Comparison of ENCODE assay signal across 14 mouse cellular contexts in genomic region chr15:63112918-63113317, GRCm38 (mm10).
DNase-seq lines count a peak whose midpoint lies in the region; ATAC-seq and TF ChIP-seq lines count a peak whose summit lies in the region.
"Had no signal": no experiment of that assay in that cellular context is flagged by ENCODE, and none has a peak within 500 bp of the region (broad histone marks: within the 10 kb centered on the region; RNA-seq: fewer than 3 reads in every experiment).

No protein-coding gene starts in this region.

- no peaks in the 10 kb centered on the region for H3K4me1 ChIP-seq in forebrain, postnatal 0 days (ENCODE audit: insufficient read depth)
- H3K4me1 ChIP-seq in forebrain, embryonic 13.5 days, result no peaks in the 10 kb centered on the region
- H3K4me1 ChIP-seq: hindbrain, embryonic 10.5 days had no signal

- 77% methylated on average over 2 of the region's 2 CpGs for WGBS in forebrain, postnatal 0 days
- 72% methylated on average over 2 of the region's 2 CpGs for WGBS in forebrain, embryonic 13.5 days

- no peaks in the 10 kb centered on the region for H3K27me3 ChIP-seq in forebrain, postnatal 0 days (ENCODE audit: insufficient read depth, low read length)
- no peaks in the 10 kb centered on the region for H3K27me3 ChIP-seq in forebrain, embryonic 13.5 days

- peak; percentile 34 for TF ChIP-seq CTCF in forebrain, postnatal 0 days (IDR thresholded peaks at IDR 0.05; ENCODE audit: low read depth)
- TF ChIP-seq CTCF in layer of hippocampus, adult 2 months (conservative IDR thresholded peaks at IDR 0.05), result peak; percentile 66

- no peak for DNase-seq in forebrain, postnatal 0 days
- peak in 1 of 2 experiments; percentile 11 for DNase-seq in layer of hippocampus, adult 2 months (ENCODE audit: low spot score in 2 of 2)
- no peak for DNase-seq in layer of hippocampus, postnatal 14 days (ENCODE audit: low spot score in 2 of 2)
- peak; percentile 53 for DNase-seq in adipocyte (ENCODE audit: low spot score)
- DNase-seq in embryo, embryonic 9.5 days (ENCODE audit: extremely low spot score), result peak; percentile 10
- no peak for DNase-seq in urinary bladder, postnatal 4 days (ENCODE audit: low spot score in 2 of 2)
- no peak for DNase-seq in thymus, adult 18-20 months
- DNase-seq: gastrocnemius, postnatal 25 days; kidney, postnatal 25 days; lung, embryonic 14.5 days; midbrain, embryonic 14.5 days; spleen, adult 18-20 months had no signal

- H3K9me3 ChIP-seq in forebrain, postnatal 0 days (ENCODE audit: low read length), result no peaks in the 10 kb centered on the region
- H3K9me3 ChIP-seq in forebrain, embryonic 13.5 days (replicated peaks), result no peaks in the 10 kb centered on the region
- H3K9me3 ChIP-seq: hindbrain, embryonic 10.5 days had no signal

- no peak overlapping the region for H3K4me3 ChIP-seq in forebrain, postnatal 0 days (ENCODE audit: low read depth, low read length)
- no peak overlapping the region for H3K4me3 ChIP-seq in forebrain, embryonic 13.5 days
- no peak overlapping the region for H3K4me3 ChIP-seq in layer of hippocampus, adult 2 months
- H3K4me3 ChIP-seq: hindbrain, embryonic 10.5 days had no signal

- ATAC-seq in forebrain, postnatal 0 days, result no peak
- no peak for ATAC-seq in forebrain, embryonic 13.5 days

- no peaks in the 10 kb centered on the region for H3K36me3 ChIP-seq in forebrain, postnatal 0 days (ENCODE audit: insufficient read depth)
- H3K36me3 ChIP-seq in forebrain, embryonic 13.5 days (ENCODE audit: poor library complexity, severe bottlenecking), result no peaks in the 10 kb centered on the region
- H3K36me3 ChIP-seq: hindbrain, embryonic 10.5 days had no signal

- no peak overlapping the region for H3K4me2 ChIP-seq in forebrain, postnatal 0 days (ENCODE audit: low read depth)
- H3K4me2 ChIP-seq in forebrain, embryonic 13.5 days, result no peak overlapping the region
- H3K4me2 ChIP-seq: lung, embryonic 14.5 days had no signal

- H3K9ac ChIP-seq in forebrain, postnatal 0 days, result no peak overlapping the region
- no peak overlapping the region for H3K9ac ChIP-seq in forebrain, embryonic 13.5 days
- H3K9ac ChIP-seq: lung, embryonic 14.5 days had no signal

- H3K27ac ChIP-seq in forebrain, postnatal 0 days (ENCODE audit: low read depth, low read length), result no peak overlapping the region
- H3K27ac ChIP-seq in forebrain, embryonic 13.5 days, result no peak overlapping the region
- no peak overlapping the region for H3K27ac ChIP-seq in layer of hippocampus, adult 2 months
- H3K27ac ChIP-seq: hindbrain, embryonic 10.5 days had no signal

Comparison
In these comparisons a context has a peak if more than half of its experiments do, and no peak if none do; other contexts are left out.
1. DNase-seq: peak in adipocyte (single experiment) and embryo, embryonic 9.5 days (single experiment); none in forebrain, postnatal 0 days (single experiment), layer of hippocampus, postnatal 14 days (0 of 2), urinary bladder, postnatal 4 days (0 of 2) and thymus, adult 18-20 months (0 of 2).